ENCODE assay signal across 8 mouse cellular contexts in genomic region chr15:89209886-89210761, GRCm38 (mm10). TPM values are rescaled to one million over a fixed set of nuclear protein-coding genes. Genes with fewer than 3 reads are reported as not detected.
DNase-seq lines count a peak whose midpoint lies in the region; ATAC-seq and TF ChIP-seq lines count a peak whose summit lies in the region.

No protein-coding gene starts in this region.

- no peaks in the 10 kb centered on the region for H3K4me1 ChIP-seq in embryonic fibroblast, embryonic 13.5 days (ENCODE audit: control insufficient read depth, insufficient read depth, low read length)
- H3K4me1 ChIP-seq in kidney, embryonic 15.5 days: peaks cover 20% of the 10 kb centered on the region

- H3K27me3 ChIP-seq in kidney, embryonic 15.5 days: no peaks in the 10 kb centered on the region

- 15% methylated on average over 22 of the region's 22 CpGs for WGBS in kidney, embryonic 15.5 days

- DNase-seq in 416B (ENCODE audit: low read depth) (peak; percentile 93), liver (peak; percentile 90)
- DNase-seq in adrenal gland, postnatal 4 days (ENCODE audit: low spot score in 2 of 2): peak; percentile 71 to 82
- peak; percentile 77 to 91 for DNase-seq in heart, adult 9 months (ENCODE audit: low spot score in 2 of 2)
- peak; percentile 90 to 97 for DNase-seq in spleen, postnatal 4 days (ENCODE audit: low spot score in 2 of 2)

- H3K4me3 ChIP-seq in embryonic fibroblast, embryonic 13.5 days (ENCODE audit: insufficient read depth, low read length): peak overlapping the region; percentile 23
- peak overlapping the region; percentile 92 for H3K4me3 ChIP-seq in kidney, embryonic 15.5 days (replicated peaks)

- H3K9ac ChIP-seq in kidney, embryonic 15.5 days: peak overlapping the region; percentile 35; the same call in 1 of the 2 replicates

- H3K4me2 ChIP-seq in kidney, embryonic 15.5 days: peak overlapping the region; percentile 63

- peak; percentile 24; the same call in 1 of the 2 replicates for ATAC-seq in kidney, embryonic 15.5 days (replicated peaks; ENCODE audit: low FRiP score)
- ATAC-seq in monocyte, adult 5-6 weeks (replicated peaks; ENCODE audit: insufficient number of reproducible peaks, low FRiP score, low TSS enrichment, poor library complexity, severe bottlenecking): peak; percentile 44

- no peak for TF ChIP-seq CTCF in embryonic fibroblast, embryonic 13.5 days (IDR thresholded peaks at IDR 0.05; ENCODE audit: borderline replicate concordance, insufficient read depth, low read length)

- H3K27ac ChIP-seq in embryonic fibroblast, embryonic 13.5 days (ENCODE audit: insufficient read depth, low read length): peak overlapping the region; percentile 39
- H3K27ac ChIP-seq in kidney, embryonic 15.5 days: peak overlapping the region; percentile 93

- no peak for TF ChIP-seq POLR2A in embryonic fibroblast, embryonic 13.5 days (IDR thresholded peaks at IDR 0.05; ENCODE audit: low read depth, low read length)

- H3K36me3 ChIP-seq in kidney, embryonic 15.5 days: no peaks in the 10 kb centered on the region

- H3K9me3 ChIP-seq in kidney, embryonic 15.5 days (replicated peaks): no peaks in the 10 kb centered on the region

RNA-seq across cellular contexts. Expression of gene Ppp6r2, which starts 1.2 kb away (rescaled TPM):
- 10 to 100 TPM; 53.8 to 57.6 TPM for total RNA-seq in adrenal gland, postnatal 4 days (2021)
- polyA plus RNA-seq in embryonic fibroblast, embryonic 13.5 days (2011; ENCODE audit: insufficient read length, low read depth, missing spikeins): 32.4 and 43.1 TPM in 2 replicates
- polyA plus RNA-seq in kidney, embryonic 15.5 days (2015; fragmentation: Nextera tagmentation; extraction: Ambion mirVana): 22.7 and 26.9 TPM in 2 replicates
- total RNA-seq in monocyte, adult 5-6 weeks (2017): 16.8 to 32.5 TPM (median 19.4 TPM) in 3 replicates

RNA-seq across cellular contexts. Expression of gene Dennd6b, which starts 13.8 kb away (rescaled TPM):
- 10 to 100 TPM; 11.5 to 13.0 TPM for total RNA-seq in adrenal gland, postnatal 4 days (2021)
- polyA plus RNA-seq in embryonic fibroblast, embryonic 13.5 days (2011; ENCODE audit: insufficient read length, low read depth, missing spikeins): 3.1 and 4.2 TPM in 2 replicates
- 17.0 and 19.2 TPM in 2 replicates for polyA plus RNA-seq in kidney, embryonic 15.5 days (2015; fragmentation: Nextera tagmentation; extraction: Ambion mirVana)
- total RNA-seq in monocyte, adult 5-6 weeks (2017): 2.1 to 3.1 TPM (median 2.7 TPM) in 3 replicates

RNA-seq across cellular contexts. Expression of gene Plxnb2, which starts 29.5 kb away (rescaled TPM):
- 100 to 1,000 TPM; 167 to 207 TPM for total RNA-seq in adrenal gland, postnatal 4 days (2021)
- 194 and 237 TPM in 2 replicates for polyA plus RNA-seq in embryonic fibroblast, embryonic 13.5 days (2011; ENCODE audit: insufficient read length, low read depth, missing spikeins)
- polyA plus RNA-seq in kidney, embryonic 15.5 days (2015; fragmentation: Nextera tagmentation; extraction: Ambion mirVana): 138 and 160 TPM in 2 replicates
- total RNA-seq in monocyte, adult 5-6 weeks (2017): 145 to 153 TPM (median 153 TPM) in 3 replicates

Comparison
In these comparisons a context has a peak if more than half of its experiments do, and no peak if none do; other contexts are left out.
1. Peak in every context shown above with its lines: DNase-seq, ATAC-seq, H3K4me3 ChIP-seq and H3K27ac ChIP-seq.